Mouse (Mus musculus): ENCODE measurements around the gene H2-M3. TPM values are rescaled to one million over a fixed set of nuclear protein-coding genes. Genes with fewer than 3 reads are reported as not detected.
"Not testable (repeated sequence)": the region's sequence is repeated elsewhere in the genome, so short reads cannot be mapped to it uniquely, and the experiment has no call there.

The H2-M3 gene
- total RNA-seq (2021): 1 to 10 TPM; 4.1 to 5.4 TPM
- long read RNA-seq, experiment 1, partial matches to known transcripts: 3 of 5 reads
- long read RNA-seq, experiment 1, other reads (novel, unspliced or antisense): 0 of 5 reads
- long read RNA-seq, experiment 2, partial matches to known transcripts: 0 of 4 reads
- long read RNA-seq, experiment 2, other reads (novel, unspliced or antisense): 0 of 4 reads

GRCm38 (mm10) chr17:37270058-37270701 lies at the start of gene H2-M3:
H2-M3 (plus strand) TSS chr17:37270220.
- peak; percentile 95 to 99 for DNase-seq

- DNase-seq: no peak
Measured at GRCm38 (mm10) chr17:37221879-37222278, 48.1 kb upstream of the H2-M3 start.

GRCm38 (mm10) chr17:37237230-37237629 lies 32.8 kb upstream of the H2-M3 start, which contains the start of gene Olfr97:
Olfr97 (minus strand) TSS chr17:37237330.
- not testable (repeated sequence) for DNase-seq

GRCm38 (mm10) chr17:37242198-37242597 lies 27.8 kb upstream of the H2-M3 start:
- no peak for DNase-seq

- DNase-seq: peak; percentile 51 to 62
Measured at GRCm38 (mm10) chr17:37246715-37247114, 23.3 kb upstream of the H2-M3 start.

- no peak for DNase-seq
Measured at GRCm38 (mm10) chr17:37249460-37249859, 20.6 kb upstream of the H2-M3 start.

- peak in 1 of 2 experiments; percentile 24 for DNase-seq
Measured at GRCm38 (mm10) chr17:37250544-37250943, 19.5 kb upstream of the H2-M3 start.

- no peak for DNase-seq
Measured at GRCm38 (mm10) chr17:37263626-37264025, 6.4 kb upstream of the H2-M3 start, which contains the start of gene Olfr98. Olfr98 (minus strand) TSS chr17:37263749.

GRCm38 (mm10) chr17:37270702-37271092 lies 677 bp downstream of the H2-M3 start:
- DNase-seq: peak; percentile 78 to 86

GRCm38 (mm10) chr17:37275626-37276248 lies 5.7 kb downstream of the H2-M3 start:
- DNase-seq: peak in 1 of 2 experiments; percentile 22

- no peak for DNase-seq
Measured at GRCm38 (mm10) chr17:37276573-37276972, 6.6 kb downstream of the H2-M3 start.

- no peak for DNase-seq
Measured at GRCm38 (mm10) chr17:37280331-37280730, 10.3 kb downstream of the H2-M3 start.

GRCm38 (mm10) chr17:37283360-37283759 lies 13.3 kb downstream of the H2-M3 start, which contains the start of gene Olfr99:
Olfr99 (minus strand) TSS chr17:37283460.
- no peak for DNase-seq

GRCm38 (mm10) chr17:37304213-37304612 lies 34.2 kb downstream of the H2-M3 start, which contains the start of gene Olfr101:
Olfr101 (minus strand) TSS chr17:37304313.
- DNase-seq: no peak

- no peak for DNase-seq
Measured at GRCm38 (mm10) chr17:37308483-37308882, 38.5 kb downstream of the H2-M3 start.

GRCm38 (mm10) chr17:37310146-37310699 lies 40.2 kb downstream of the H2-M3 start:
- DNase-seq: no peak

- DNase-seq: no peak
Measured at GRCm38 (mm10) chr17:37316954-37317353, 46.9 kb downstream of the H2-M3 start, which contains the start of gene Olfr102. Olfr102 (minus strand) TSS chr17:37317054.

Other genes with a start within 250 kb of the H2-M3 start
- not detected for gene Mog, start 246.8 kb upstream of the H2-M3 start, total RNA-seq (2021)
- gene Gabbr1, start 224.3 kb upstream of the H2-M3 start, total RNA-seq (2021): 1 to 10 TPM; 6.0 to 8.2 TPM
- not detected for gene Olfr90, start 181.7 kb upstream of the H2-M3 start, total RNA-seq (2021)
- gene Olfr91, start 171.9 kb upstream of the H2-M3 start, total RNA-seq (2021): not detected
- gene Olfr92, start 150.1 kb upstream of the H2-M3 start, total RNA-seq (2021): not detected
- not detected for gene Olfr93, start 108.7 kb upstream of the H2-M3 start, total RNA-seq (2021)
- gene Ubd, start 76.3 kb upstream of the H2-M3 start, total RNA-seq (2021): 1 to 10 TPM in 1 of 2 experiments, not detected in 1; 1.2 TPM
- gene Olfr94, start 69.2 kb upstream of the H2-M3 start, total RNA-seq (2021): not detected
- not detected for gene Olfr95, start 57.1 kb upstream of the H2-M3 start, total RNA-seq (2021)
- gene Olfr96, start 50.1 kb upstream of the H2-M3 start, total RNA-seq (2021): not detected
- not detected for gene Olfr97, start 32.9 kb upstream of the H2-M3 start, total RNA-seq (2021)
- gene Olfr98, start 6.5 kb upstream of the H2-M3 start, total RNA-seq (2021): not detected
- gene Olfr99, start 13.2 kb downstream of the H2-M3 start, total RNA-seq (2021): not detected
- gene Olfr101, start 34.1 kb downstream of the H2-M3 start, total RNA-seq (2021): not detected
- not detected for gene Olfr102, start 46.8 kb downstream of the H2-M3 start, total RNA-seq (2021)
- gene Olfr103, start 69.5 kb downstream of the H2-M3 start, total RNA-seq (2021): not detected
- not detected for gene Olfr104-ps, start 89.4 kb downstream of the H2-M3 start, total RNA-seq (2021)
- not detected for gene Olfr105-ps, start 108.8 kb downstream of the H2-M3 start, total RNA-seq (2021)
- gene Olfr106-ps, start 120.2 kb downstream of the H2-M3 start, total RNA-seq (2021): not detected
- gene Olfr107, start 129.0 kb downstream of the H2-M3 start, total RNA-seq (2021): not detected
- gene Olfr108, start 175.3 kb downstream of the H2-M3 start, total RNA-seq (2021): not detected
- gene Olfr109, start 188.7 kb downstream of the H2-M3 start, total RNA-seq (2021): not detected
- gene H2-M2, start 213.3 kb downstream of the H2-M3 start, total RNA-seq (2021): 1 to 10 TPM in 1 of 2 experiments, not detected in 1; 1.3 TPM
- gene Olfr110, start 222.2 kb downstream of the H2-M3 start, total RNA-seq (2021): not detected
- not detected for gene Olfr111, start 237.8 kb downstream of the H2-M3 start, total RNA-seq (2021)

Data from heart, adult 18-20 months (tissue).